Mouse (Mus musculus): ENCODE measurements around the gene Ifna14. TPM values are rescaled to one million over a fixed set of nuclear protein-coding genes. Genes with fewer than 3 reads are reported as not detected.

Ifna14 gene
- polyA plus RNA-seq, 1 experiment from 2014 or later: not detected

GRCm38 (mm10) chr4:88533499-88533898 is 38.1 kb downstream of the Ifna14 start:
- Histone ChIP-seq H3K36me3 (no peaks in the 10 kb centered on the region), H3K27ac (no peak overlapping the region), H3K4me3 (no peak overlapping the region), H3K9ac (no peak overlapping the region), H3K9me3 (no peaks in the 10 kb centered on the region), H3K27me3 (no peaks in the 10 kb centered on the region), H3K4me2 (no peak overlapping the region), H3K4me1 (no peaks in the 10 kb centered on the region)
- ATAC-seq (ENCODE audit: insufficient number of reproducible peaks, low FRiP score, low TSS enrichment, low read depth): no peak
- WGBS: 91% methylated on average over 2 of the region's 2 CpGs

DNA sequence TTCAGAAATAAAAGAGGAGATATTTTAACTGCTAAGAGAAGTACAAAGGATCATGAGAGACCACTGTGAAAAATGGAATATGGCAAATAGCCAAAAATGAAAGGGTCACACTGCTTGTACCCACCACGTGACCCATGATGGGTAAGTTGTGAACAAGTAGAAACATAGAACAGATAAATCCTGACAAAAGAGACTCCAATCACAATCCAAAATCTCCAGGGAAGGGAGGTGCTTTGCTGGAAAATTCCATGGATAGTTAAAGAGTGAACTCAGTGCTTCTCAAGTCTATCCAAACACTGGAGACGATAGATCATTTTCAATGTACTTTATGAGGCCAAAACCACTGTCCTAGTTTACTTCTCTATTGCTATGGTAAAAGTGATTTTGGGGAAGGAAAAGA is 40.7 kb downstream of the Ifna14 start:
- Histone ChIP-seq H3K4me1 (no peaks in the 10 kb centered on the region), H3K27me3 (no peaks in the 10 kb centered on the region), H3K4me3 (no peak overlapping the region), H3K9me3 (no peaks in the 10 kb centered on the region), H3K36me3 (no peaks in the 10 kb centered on the region), H3K4me2 (no peak overlapping the region), H3K9ac (no peak overlapping the region), H3K27ac (no peak overlapping the region)
- no peak for ATAC-seq (ENCODE audit: insufficient number of reproducible peaks, low FRiP score, low TSS enrichment, low read depth)
- WGBS: 61% methylated on average over 2 of the region's 2 CpGs

DNA sequence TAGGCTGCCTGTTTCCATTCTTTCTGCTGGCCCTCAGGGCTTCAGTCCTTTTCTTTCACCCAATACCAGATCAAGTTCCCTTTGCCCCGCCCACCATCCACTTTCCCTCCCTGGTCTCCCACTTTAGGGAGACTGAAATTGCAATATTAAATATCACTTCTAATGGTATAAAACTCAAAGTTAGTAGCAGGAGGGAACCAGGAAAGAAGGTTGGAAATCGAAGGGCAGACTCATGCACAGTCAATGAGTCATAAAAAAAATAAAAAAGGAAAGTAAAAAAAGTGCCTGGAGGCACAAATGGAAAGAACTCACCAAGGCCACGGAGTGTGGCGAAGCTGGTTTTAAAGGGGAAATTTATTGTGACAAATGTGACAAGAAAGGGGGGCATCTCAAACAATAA is 41.3 kb downstream of the Ifna14 start:
- no peaks in the 10 kb centered on the region for H3K27me3 ChIP-seq
- H3K9ac ChIP-seq: no peak overlapping the region
- no peak overlapping the region for H3K4me3 ChIP-seq
- no peak for ATAC-seq (ENCODE audit: insufficient number of reproducible peaks, low FRiP score, low TSS enrichment, low read depth)
- H3K4me1 ChIP-seq: no peaks in the 10 kb centered on the region
- no peak overlapping the region for H3K27ac ChIP-seq
- H3K36me3 ChIP-seq: no peaks in the 10 kb centered on the region
- no peaks in the 10 kb centered on the region for H3K9me3 ChIP-seq
- 46% methylated on average over 4 of the region's 4 CpGs for WGBS
- H3K4me2 ChIP-seq: no peak overlapping the region

DNA sequence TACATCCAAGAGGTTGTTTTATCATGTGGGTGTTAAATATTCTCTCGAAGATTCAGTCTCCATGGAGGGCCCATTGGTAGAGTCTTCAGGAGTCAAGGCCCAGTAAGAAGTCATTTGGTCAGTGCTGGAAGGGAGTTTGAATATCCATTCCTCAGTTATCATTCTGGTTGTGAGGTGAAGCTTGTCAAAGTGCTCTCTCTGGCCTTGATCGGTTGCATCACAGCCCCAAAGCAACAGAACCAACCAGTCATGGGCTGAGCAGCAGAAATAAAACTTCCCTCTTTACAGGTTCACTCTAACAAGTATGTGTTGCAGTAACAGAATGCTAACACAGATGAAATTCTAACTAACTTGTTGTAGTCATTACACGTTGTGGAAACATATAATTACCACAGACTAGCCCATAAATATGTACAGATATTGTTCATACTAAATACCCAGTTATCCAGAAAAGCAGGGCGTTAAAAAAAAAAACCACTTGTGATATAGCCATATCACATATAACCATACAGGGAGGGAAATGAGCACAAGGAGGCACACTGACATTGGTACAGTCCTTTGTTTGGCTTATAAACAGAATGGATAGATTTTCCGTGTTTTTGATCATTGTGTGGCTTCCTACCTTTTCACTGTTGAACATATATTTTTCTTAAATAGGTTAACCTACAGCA is 45.1 kb downstream of the Ifna14 start:
- no peak for ATAC-seq (ENCODE audit: insufficient number of reproducible peaks, low FRiP score, low TSS enrichment, low read depth)
- Histone ChIP-seq H3K9me3 (no peaks in the 10 kb centered on the region), H3K27ac (no peak overlapping the region), H3K36me3 (no peaks in the 10 kb centered on the region), H3K4me3 (no peak overlapping the region), H3K4me1 (no peaks in the 10 kb centered on the region), H3K9ac (no peak overlapping the region), H3K4me2 (no peak overlapping the region), H3K27me3 (no peaks in the 10 kb centered on the region)
- 82% methylated on average over 5 of the region's 5 CpGs for whole genome bisulfite sequencing

- H3K9ac ChIP-seq: no peak overlapping the region
- H3K4me2 ChIP-seq: no peak overlapping the region
- no peak overlapping the region for H3K27ac ChIP-seq
- H3K9me3 ChIP-seq: no peaks in the 10 kb centered on the region
- H3K36me3 ChIP-seq: no peaks in the 10 kb centered on the region
- no peaks in the 10 kb centered on the region for H3K27me3 ChIP-seq
- no peak overlapping the region for H3K4me3 ChIP-seq
- WGBS: 81% methylated on average over 3 of the region's 3 CpGs
- no peaks in the 10 kb centered on the region for H3K4me1 ChIP-seq
- no peak for ATAC-seq (ENCODE audit: insufficient number of reproducible peaks, low FRiP score, low TSS enrichment, low read depth)
Measured at GRCm38 (mm10) chr4:88525393-88525792, 46.2 kb downstream of the Ifna14 start.

- no peaks in the 10 kb centered on the region for H3K4me1 ChIP-seq
Measured at GRCm38 (mm10) chr4:88523241-88523640, 48.4 kb downstream of the Ifna14 start.

GRCm38 (mm10) chr4:88522674-88523073 is 48.9 kb downstream of the Ifna14 start, which contains the start of gene Ifnb1:
Gene Ifnb1, minus strand, starts transcription at chr4:88522774.
- H3K4me1 ChIP-seq: no peaks in the 10 kb centered on the region
- 86% methylated on average over 4 of the region's 4 CpGs for WGBS
- no peak for ATAC-seq (ENCODE audit: insufficient number of reproducible peaks, low FRiP score, low TSS enrichment, low read depth)

More at GRCm38 (mm10) chr4:88523241-88523640, 48.4 kb downstream of the Ifna14 start:
- Histone ChIP-seq H3K36me3 (no peaks in the 10 kb centered on the region), H3K9me3 (no peaks in the 10 kb centered on the region), H3K9ac (no peak overlapping the region), H3K27me3 (no peaks in the 10 kb centered on the region), H3K27ac (no peak overlapping the region), H3K4me2 (no peak overlapping the region), H3K4me3 (no peak overlapping the region)
- ATAC-seq (ENCODE audit: insufficient number of reproducible peaks, low FRiP score, low TSS enrichment, low read depth): no peak

More at GRCm38 (mm10) chr4:88522674-88523073, 48.9 kb downstream of the Ifna14 start, which contains the start of gene Ifnb1:
- no peak within 1 kb of the TSS for H3K27ac ChIP-seq
- no peaks in the 10 kb centered on the region for H3K27me3 ChIP-seq
- H3K4me2 ChIP-seq: no peak within 1 kb of the TSS
- H3K9me3 ChIP-seq: no peaks in the 10 kb centered on the region
- H3K9ac ChIP-seq: no peak within 1 kb of the TSS
- no peak within 1 kb of the TSS for H3K4me3 ChIP-seq
- H3K36me3 ChIP-seq: no peaks in the 10 kb centered on the region

Other genes with a start within 250 kb of the Ifna14 start
- gene Hacd4, start 132.9 kb downstream of the Ifna14 start, polyA plus RNA-seq (2015; fragmentation: Nextera tagmentation; extraction: Ambion mirVana): 9.1 TPM in 2 replicates
- not detected in 2 replicates for gene Ifnb1, start 49.0 kb downstream of the Ifna14 start, polyA plus RNA-seq (2015; fragmentation: Nextera tagmentation; extraction: Ambion mirVana)
- not detected in 2 replicates for gene Ifna15, start 13.6 kb downstream of the Ifna14 start, polyA plus RNA-seq (2015; fragmentation: Nextera tagmentation; extraction: Ambion mirVana)
- not detected in 2 replicates for gene Ifna9, start 20.6 kb upstream of the Ifna14 start, polyA plus RNA-seq (2015; fragmentation: Nextera tagmentation; extraction: Ambion mirVana)
- gene Ifna12, start 31.6 kb upstream of the Ifna14 start, polyA plus RNA-seq (2015; fragmentation: Nextera tagmentation; extraction: Ambion mirVana): not detected in 2 replicates
- not detected in 2 replicates for gene C87499, start 62.6 kb upstream of the Ifna14 start, polyA plus RNA-seq (2015; fragmentation: Nextera tagmentation; extraction: Ambion mirVana)
- gene Ifna13, start 72.7 kb upstream of the Ifna14 start, polyA plus RNA-seq (2015; fragmentation: Nextera tagmentation; extraction: Ambion mirVana): not detected in 2 replicates
- not detected in 2 replicates for gene Ifna16, start 105.1 kb upstream of the Ifna14 start, polyA plus RNA-seq (2015; fragmentation: Nextera tagmentation; extraction: Ambion mirVana)
- gene Ifna2, start 112.1 kb upstream of the Ifna14 start, polyA plus RNA-seq (2015; fragmentation: Nextera tagmentation; extraction: Ambion mirVana): not detected in 2 replicates
- gene Ifnab, start 119.6 kb upstream of the Ifna14 start, polyA plus RNA-seq (2015; fragmentation: Nextera tagmentation; extraction: Ambion mirVana): not detected in 2 replicates
- 0.56 and 1.1 TPM in 2 replicates for gene Gm26566, start 150.0 kb upstream of the Ifna14 start, polyA plus RNA-seq (2015; fragmentation: Nextera tagmentation; extraction: Ambion mirVana)
- 93.3 and 105 TPM in 2 replicates for gene Klhl9, start 150.7 kb upstream of the Ifna14 start, polyA plus RNA-seq (2015; fragmentation: Nextera tagmentation; extraction: Ambion mirVana)
- gene Gm13271, start 183.1 kb upstream of the Ifna14 start, polyA plus RNA-seq (2015; fragmentation: Nextera tagmentation; extraction: Ambion mirVana): not detected in 2 replicates
- 0.36 and 0.60 TPM in 2 replicates for gene Gm13283, start 188.3 kb upstream of the Ifna14 start, polyA plus RNA-seq (2015; fragmentation: Nextera tagmentation; extraction: Ambion mirVana)
- 0.76 and 0.87 TPM in 2 replicates for gene Gm13290, start 202.0 kb upstream of the Ifna14 start, polyA plus RNA-seq (2015; fragmentation: Nextera tagmentation; extraction: Ambion mirVana)
- not detected in 2 replicates for gene Gm13289, start 205.1 kb upstream of the Ifna14 start, polyA plus RNA-seq (2015; fragmentation: Nextera tagmentation; extraction: Ambion mirVana)
- not detected in 2 replicates for gene Gm13272, start 208.1 kb upstream of the Ifna14 start, polyA plus RNA-seq (2015; fragmentation: Nextera tagmentation; extraction: Ambion mirVana)
- 0.26 and 0.37 TPM in 2 replicates for gene Ifnz, start 210.3 kb upstream of the Ifna14 start, polyA plus RNA-seq (2015; fragmentation: Nextera tagmentation; extraction: Ambion mirVana)
- gene Gm13276, start 213.9 kb upstream of the Ifna14 start, polyA plus RNA-seq (2015; fragmentation: Nextera tagmentation; extraction: Ambion mirVana): not detected in 2 replicates
- gene Gm13277, start 216.8 kb upstream of the Ifna14 start, polyA plus RNA-seq (2015; fragmentation: Nextera tagmentation; extraction: Ambion mirVana): not detected in 2 replicates
- not detected in 2 replicates for gene Gm13278, start 219.8 kb upstream of the Ifna14 start, polyA plus RNA-seq (2015; fragmentation: Nextera tagmentation; extraction: Ambion mirVana)
- not detected in 2 replicates for gene Gm13275, start 222.7 kb upstream of the Ifna14 start, polyA plus RNA-seq (2015; fragmentation: Nextera tagmentation; extraction: Ambion mirVana)
- not detected in 2 replicates for gene Gm13279, start 225.6 kb upstream of the Ifna14 start, polyA plus RNA-seq (2015; fragmentation: Nextera tagmentation; extraction: Ambion mirVana)
- gene Gm13285, start 227.9 kb upstream of the Ifna14 start, polyA plus RNA-seq (2015; fragmentation: Nextera tagmentation; extraction: Ambion mirVana): 0.93 and 1.4 TPM in 2 replicates
- 0.36 TPM in 1 of 2 replicates, not detected in the other for gene Gm13287, start 231.5 kb upstream of the Ifna14 start, polyA plus RNA-seq (2015; fragmentation: Nextera tagmentation; extraction: Ambion mirVana)
- gene Gm13288, start 233.7 kb upstream of the Ifna14 start, polyA plus RNA-seq (2015; fragmentation: Nextera tagmentation; extraction: Ambion mirVana): 0.15 TPM in 1 of 2 replicates, not detected in the other
- not detected in 2 replicates for gene Ifna7, start 244.4 kb upstream of the Ifna14 start, polyA plus RNA-seq (2015; fragmentation: Nextera tagmentation; extraction: Ambion mirVana)
- gene Ifna11, start 248.2 kb upstream of the Ifna14 start, polyA plus RNA-seq (2015; fragmentation: Nextera tagmentation; extraction: Ambion mirVana): not detected in 2 replicates